Mouse (Mus musculus): ENCODE measurements around the gene Tgfb2. TPM values are rescaled to one million over a fixed set of nuclear protein-coding genes. Genes with fewer than 3 reads are reported as not detected.

The Tgfb2 gene
- total RNA-seq, 4 experiments from 2014 or later = 5.7 to 7.0 (median 6.7) TPM

DNA sequence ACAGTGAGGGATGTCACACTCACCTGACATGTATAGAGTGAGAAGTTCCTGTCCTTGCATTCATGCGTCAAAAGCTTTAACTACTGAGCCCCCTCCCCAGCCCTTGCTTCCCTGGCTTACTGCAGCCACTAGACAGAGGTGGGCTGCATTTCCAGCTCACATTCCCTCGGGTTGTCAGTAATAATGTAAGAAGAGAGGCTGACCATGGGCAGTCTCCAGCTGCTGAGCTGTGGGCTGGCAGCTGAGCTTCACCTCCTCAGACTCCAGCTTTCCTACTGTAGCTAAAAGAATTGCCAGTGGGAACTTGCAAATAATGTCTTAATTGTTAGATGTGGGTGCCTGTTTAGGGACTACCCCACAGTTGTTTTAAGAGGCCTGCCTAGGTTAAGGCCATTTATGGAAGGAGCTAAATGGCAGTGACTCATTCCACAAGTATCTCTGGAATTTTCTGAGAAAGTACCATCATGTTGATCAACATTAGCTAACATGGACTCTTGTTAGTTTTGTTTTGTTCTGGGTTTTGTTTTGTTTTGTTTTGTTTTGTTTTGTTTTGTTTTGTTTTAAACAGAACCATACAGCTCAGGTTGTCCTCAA lies 120.1 kb downstream of the Tgfb2 start:
- no peak for DNase-seq (ENCODE audit: low spot score in 2 of 2)

DNA sequence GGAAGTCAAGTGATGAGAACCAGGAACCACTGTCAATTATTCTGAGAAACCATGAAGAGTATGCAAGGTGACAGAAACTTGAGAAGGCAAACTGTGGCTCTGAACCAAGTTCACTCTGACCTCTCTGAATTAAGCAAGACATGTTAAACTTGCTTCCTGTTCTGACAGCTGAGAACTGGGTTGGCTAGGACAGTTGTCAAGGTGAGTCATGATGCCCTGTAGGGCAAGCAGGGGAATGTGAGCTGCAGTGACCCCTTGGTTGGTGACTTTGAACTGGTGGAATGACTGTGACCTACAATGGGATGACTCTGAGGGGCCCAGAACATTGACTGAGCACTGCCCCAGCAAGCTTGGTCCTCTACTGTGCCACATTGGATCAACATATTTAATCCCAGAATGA lies 121.9 kb downstream of the Tgfb2 start:
- DNase-seq (ENCODE audit: low spot score in 2 of 2) = no peak

DNA sequence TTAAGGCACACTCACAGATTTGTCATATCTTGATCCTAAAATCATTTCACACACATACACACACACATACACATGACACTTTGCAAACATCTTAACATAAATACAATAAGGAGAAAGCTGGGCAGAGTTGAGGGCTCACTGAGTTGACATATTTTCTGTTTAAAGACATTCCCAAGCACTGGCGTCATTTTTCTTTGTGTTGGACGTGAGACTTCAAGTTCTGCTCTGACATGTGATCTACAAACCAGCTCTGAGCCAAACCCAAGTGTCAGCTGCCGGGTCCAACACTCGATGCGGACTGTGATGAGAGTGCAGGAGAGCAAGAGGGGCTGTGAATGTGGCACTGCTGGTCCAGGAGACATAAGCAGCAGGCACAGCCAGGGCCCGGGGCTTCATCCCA lies 123.7 kb downstream of the Tgfb2 start:
- DNase-seq (ENCODE audit: low spot score in 2 of 2) = no peak

DNA sequence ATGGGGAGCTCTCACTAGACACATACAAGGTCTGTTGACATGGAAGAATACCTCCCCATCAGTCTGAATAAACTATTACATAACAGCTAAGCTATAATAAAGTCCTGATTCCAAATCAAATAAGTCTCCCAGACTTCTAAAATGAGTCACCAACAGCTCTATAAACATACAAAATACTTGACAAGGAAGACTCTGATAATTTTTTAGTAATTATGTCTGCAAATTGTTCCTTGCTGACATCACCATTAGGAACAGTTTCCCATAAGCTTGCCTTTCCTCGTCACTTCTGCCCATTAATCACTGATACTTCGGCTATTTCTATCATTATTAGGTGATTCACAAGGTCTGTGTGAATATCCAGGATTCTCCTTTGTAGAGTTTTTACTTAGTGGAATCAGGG lies 124.1 kb downstream of the Tgfb2 start:
- DNase-seq (ENCODE audit: low spot score in 2 of 2) = no peak

DNA sequence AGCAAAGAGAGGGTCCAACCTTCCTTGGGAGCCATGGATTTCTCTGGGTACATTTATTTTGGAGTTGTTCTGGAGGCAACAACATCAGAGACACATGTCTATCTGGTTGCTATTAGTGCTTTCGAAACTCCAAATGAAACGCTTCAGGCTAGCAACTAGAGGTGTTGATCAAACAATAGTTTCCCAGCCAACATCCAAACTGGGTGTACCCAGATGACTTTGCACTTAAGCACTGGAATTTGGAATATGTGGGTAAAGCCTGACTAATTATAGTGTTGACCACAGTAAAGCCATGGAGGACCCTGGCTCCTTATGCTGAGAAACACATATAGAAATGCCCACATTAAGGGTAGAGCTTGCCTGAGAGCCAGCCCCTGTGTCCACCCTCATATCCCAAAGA lies 124.7 kb downstream of the Tgfb2 start:
- DNase-seq (ENCODE audit: low spot score in 2 of 2) = no peak

DNA sequence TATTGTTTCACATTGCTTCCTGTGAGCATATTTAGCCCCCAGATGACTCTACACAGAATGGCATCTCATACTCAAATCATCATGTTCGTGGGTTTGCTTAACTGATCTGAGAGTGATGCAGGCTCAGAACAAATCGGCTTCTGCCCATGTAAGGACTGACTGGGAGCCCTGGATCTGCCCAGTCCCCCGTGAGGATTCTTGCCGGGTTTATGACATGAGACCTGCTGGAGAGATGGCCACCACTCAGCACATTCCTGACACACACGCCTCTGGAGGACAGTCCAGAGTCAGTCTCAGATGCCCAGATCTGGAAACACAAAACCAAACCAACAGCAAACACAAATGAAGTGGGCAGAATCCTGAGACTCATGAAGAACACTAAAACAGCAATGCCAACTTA lies 128.5 kb downstream of the Tgfb2 start:
- no peak for DNase-seq (ENCODE audit: low spot score in 2 of 2)

DNA sequence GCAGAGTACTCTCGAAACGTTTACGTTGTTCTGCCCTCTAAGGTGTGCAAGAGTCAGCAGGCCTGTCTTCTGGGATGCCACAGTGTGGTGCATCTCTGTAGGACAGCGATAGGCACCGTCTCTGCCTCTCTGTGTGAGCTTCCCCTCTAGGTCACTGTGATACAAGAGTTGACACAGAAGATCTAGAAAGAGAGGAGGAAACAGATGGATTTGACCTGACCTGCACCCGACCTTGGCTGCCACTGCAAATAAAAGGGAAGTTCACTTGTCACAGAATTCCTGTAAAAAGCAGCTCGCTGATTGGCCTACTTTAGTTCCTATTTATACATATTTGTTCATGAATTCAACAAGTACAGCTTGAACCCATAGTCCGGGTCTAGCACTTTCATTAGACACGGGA lies 130.2 kb downstream of the Tgfb2 start:
- no peak for DNase-seq (ENCODE audit: low spot score in 2 of 2)

DNA sequence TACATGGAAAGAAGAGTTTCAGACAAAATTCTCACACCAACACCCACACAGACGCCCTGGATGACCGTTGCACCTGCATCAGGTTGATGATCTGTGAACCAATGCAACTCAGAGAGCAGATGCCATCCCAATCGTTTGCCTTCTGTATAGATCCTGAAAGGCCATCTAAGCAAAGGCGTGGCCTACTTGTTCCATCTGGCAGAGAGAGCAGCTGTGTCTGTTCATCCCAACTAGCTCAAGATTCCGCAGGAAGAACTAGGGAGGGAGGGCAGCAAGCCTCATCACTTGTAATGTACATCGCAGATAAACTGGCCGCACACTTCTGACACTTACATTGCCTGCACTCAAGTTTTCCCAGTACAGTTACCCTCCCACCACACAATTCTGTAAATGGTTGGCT lies 130.7 kb downstream of the Tgfb2 start:
- DNase-seq (ENCODE audit: low spot score in 2 of 2) = no peak

Other genes starting within 250 kb of the Tgfb2 start
- gene Rrp15, start 43.4 kb upstream of the Tgfb2 start, total RNA-seq (2022) = 10 to 100 TPM; 11.2 to 15.2 (median 12.4) TPM